9 mouse cellular contexts compared by ENCODE assay signal in the genomic region with DNA sequence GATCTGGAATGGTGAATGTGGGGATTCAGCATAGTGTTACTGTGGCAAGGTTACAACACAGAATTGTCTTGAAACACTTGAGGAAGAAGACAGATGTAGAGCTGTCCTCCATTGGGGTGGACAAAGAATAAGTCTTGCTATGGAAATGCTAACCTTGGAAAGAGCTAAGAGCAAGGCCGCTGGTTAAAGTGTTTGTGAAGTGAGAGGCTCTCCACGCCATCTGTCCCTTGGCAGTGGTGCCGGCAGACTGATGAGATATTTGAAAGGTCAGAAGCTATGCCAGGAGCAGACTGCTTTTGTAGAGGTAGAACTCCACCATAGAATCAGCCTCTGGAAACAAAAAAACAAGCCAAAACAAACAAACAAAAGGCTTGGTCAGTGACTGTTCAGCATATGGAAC. TPM values are rescaled to one million over a fixed set of nuclear protein-coding genes. Genes with fewer than 3 reads are reported as not detected.
DNase-seq lines count a peak whose midpoint lies in the region; ATAC-seq lines count a peak whose summit lies in the region.
"Had no signal": no experiment of that assay in that cellular context is flagged by ENCODE, and none has a peak within 500 bp of the region (broad histone marks: within the 10 kb centered on the region; RNA-seq: fewer than 3 reads in every experiment).

No protein-coding gene starts in this region.

- no peak for ATAC-seq in liver, embryonic 15.5 days (ENCODE audit: insufficient read depth)
- no peak for ATAC-seq in liver, embryonic 11.5 days (replicated peaks; ENCODE audit: low FRiP score)

- no peaks in the 10 kb centered on the region for H3K9me3 ChIP-seq in liver, embryonic 15.5 days (replicated peaks)
- H3K9me3 ChIP-seq in liver, embryonic 11.5 days (ENCODE audit: control insufficient read depth, low read length): no peaks in the 10 kb centered on the region
- H3K9me3 ChIP-seq: limb, embryonic 13.5 days; stomach, embryonic 15.5 days had no signal

- peaks cover 35% of the 10 kb centered on the region for H3K4me1 ChIP-seq in liver, embryonic 15.5 days (replicated peaks)
- H3K4me1 ChIP-seq in liver, embryonic 11.5 days (replicated peaks; ENCODE audit: control insufficient read depth, insufficient read depth, low read length): peaks cover 27% of the 10 kb centered on the region
- H3K4me1 ChIP-seq: limb, embryonic 13.5 days had no signal

- H3K4me2 ChIP-seq in liver, embryonic 15.5 days: no peak overlapping the region
- H3K4me2 ChIP-seq in liver, embryonic 11.5 days: no peak overlapping the region
- H3K4me2 ChIP-seq: limb, embryonic 13.5 days; stomach, embryonic 15.5 days had no signal

- H3K27me3 ChIP-seq in liver, embryonic 15.5 days: no peaks in the 10 kb centered on the region
- no peaks in the 10 kb centered on the region for H3K27me3 ChIP-seq in liver, embryonic 11.5 days (replicated peaks; ENCODE audit: control insufficient read depth, insufficient read depth, low read length)
- H3K27me3 ChIP-seq: limb, embryonic 13.5 days; stomach, embryonic 15.5 days had no signal

- no peak overlapping the region for H3K4me3 ChIP-seq in liver, embryonic 15.5 days (replicated peaks)
- no peak overlapping the region for H3K4me3 ChIP-seq in liver, embryonic 11.5 days (ENCODE audit: low read depth, low read length)
- H3K4me3 ChIP-seq: limb, embryonic 13.5 days; stomach, embryonic 15.5 days had no signal

- no peak overlapping the region for H3K9ac ChIP-seq in liver, embryonic 15.5 days
- no peak overlapping the region for H3K9ac ChIP-seq in liver, embryonic 11.5 days (ENCODE audit: low read depth, low read length)
- H3K9ac ChIP-seq: limb, embryonic 13.5 days; stomach, embryonic 15.5 days had no signal

- H3K27ac ChIP-seq in liver, embryonic 15.5 days (replicated peaks): 0 out of 2 replicates have a peak overlapping the region, but pooled peaks have one; percentile 29
- H3K27ac ChIP-seq in liver, embryonic 11.5 days (ENCODE audit: low read depth, low read length): no peak overlapping the region
- H3K27ac ChIP-seq: limb, embryonic 13.5 days; stomach, embryonic 15.5 days had no signal

- intact Hi-C loops in left cerebral cortex, postnatal 10 days (cut with DNase I): no loop called here

- H3K36me3 ChIP-seq in liver, embryonic 15.5 days (replicated peaks): peaks cover 42% of the 10 kb centered on the region
- H3K36me3 ChIP-seq in liver, embryonic 11.5 days (ENCODE audit: control insufficient read depth, insufficient read depth, low read length): peaks cover 10% of the 10 kb centered on the region

- WGBS in liver, embryonic 15.5 days (ENCODE audit: insufficient replicate concordance): 86% methylated on average over 3 of the region's 3 CpGs
- WGBS in liver, embryonic 11.5 days: 87% methylated on average over 3 of the region's 3 CpGs

- DNase-seq in liver, embryonic 11.5 days (ENCODE audit: low spot score): no peak
- peak; percentile 60 for DNase-seq in cerebellum, adult 11 months
- peak; percentile 27 to 33 for DNase-seq in gastrocnemius, adult 8-10 months (ENCODE audit: low spot score in 2 of 2)
- peak; percentile 50 for DNase-seq in lung, postnatal 36 days
- DNase-seq in thymus, postnatal 0 days (ENCODE audit: low spot score): no peak
- DNase-seq in left cerebral cortex, postnatal 10 days (ENCODE audit: extremely low spot score in 1 of 2, low spot score in 2 of 2): no peak

RNA-seq across cellular contexts. Expression of gene Ranbp2, which starts 50.1 kb away (rescaled TPM):
- polyA plus RNA-seq in liver, embryonic 15.5 days (2015; fragmentation: Nextera tagmentation; extraction: Ambion mirVana): 18.9 and 19.2 TPM in 2 replicates
- polyA plus RNA-seq in liver, embryonic 11.5 days (2014; fragmentation: Nextera tagmentation; extraction: Ambion mirVana): 38.1 and 38.5 TPM in 2 replicates
- total RNA-seq in gastrocnemius, adult 8-10 months (2022): 10 to 100 TPM; 46.3 to 53.8 (median 47.4) TPM
- 19.3 and 21.8 TPM in 2 replicates for polyA plus RNA-seq in thymus, postnatal 0 days (2015; fragmentation: Nextera tagmentation; extraction: Ambion mirVana)
- total RNA-seq in left cerebral cortex, postnatal 10 days (2021): 10 to 100 TPM; 65.0 to 67.5 TPM

Comparison
In these comparisons a context has a peak if more than half of its experiments do, and no peak if none do; other contexts are left out.
1. DNase-seq: peak in cerebellum, adult 11 months (single experiment), gastrocnemius, adult 8-10 months (2 of 2) and lung, postnatal 36 days (single experiment); none in liver, embryonic 11.5 days (single experiment), thymus, postnatal 0 days (single experiment) and left cerebral cortex, postnatal 10 days (0 of 2).